Mouse (Mus musculus) CD4-positive, CD25-positive, alpha-beta regulatory T cell, adult 9 weeks (primary cell): ENCODE data around the gene Mgat4c. TPM values are rescaled to one million over a fixed set of nuclear protein-coding genes. Genes with fewer than 3 reads are reported as not detected.

ENCODE experiments used
- polyA plus RNA-seq: library from polyadenylated mRNA; unstranded; fragments of 100-300 nt; shearing (Covaris generic); gene quantifications from one replicate; pipeline ENCODE4 v1.2.1, GENCODE M21; 2017

Gene Mgat4c
- not detected for polyA plus RNA-seq

GRCm38 (mm10) chr10:101681437-101681912 lies at the start of gene Mgat4c:
Gene Mgat4c, plus strand, starts transcription at chr10:101681487.

